ENCODE assay signal across 9 mouse cellular contexts in the genomic region with DNA sequence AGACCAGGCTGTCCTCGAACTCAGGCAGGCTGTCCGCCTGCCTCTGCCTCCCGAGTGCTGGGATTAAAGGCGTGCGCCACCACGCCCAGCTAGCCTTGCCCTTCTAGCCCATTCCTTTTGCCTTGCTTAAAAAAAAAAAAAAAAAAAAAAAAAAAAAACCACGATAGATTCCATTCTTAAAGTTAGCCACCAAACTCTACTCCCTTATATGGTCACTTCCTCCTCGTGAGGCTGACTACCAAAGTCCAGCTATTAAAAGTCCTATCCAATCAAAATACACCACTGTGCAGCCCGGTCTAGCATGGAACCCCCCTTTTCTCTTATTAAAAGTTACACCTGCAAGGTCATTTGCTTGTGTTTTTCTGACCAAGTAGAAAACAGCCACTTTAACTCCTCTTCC. TPM values are rescaled to one million over a fixed set of nuclear protein-coding genes. Genes with fewer than 3 reads are reported as not detected.
A peak's percentile ranks its signal among the peaks of the same experiment; 100 is the strongest.
DNase-seq lines count a peak whose midpoint lies in the region; ATAC-seq and TF ChIP-seq lines count a peak whose summit lies in the region.
"Had no signal": no experiment of that assay in that cellular context is flagged by ENCODE, and none has a peak within 500 bp of the region (broad histone marks: within the 10 kb centered on the region; RNA-seq: fewer than 3 reads in every experiment).

No protein-coding gene starts in this region.

- peaks cover 40% of the 10 kb centered on the region for H3K36me3 ChIP-seq in E14TG2a.4 (ENCODE audit: insufficient read depth, low read length)
- peaks cover 16% of the 10 kb centered on the region; the same call in 1 of the 2 replicates for H3K36me3 ChIP-seq in liver, embryonic 11.5 days (ENCODE audit: control insufficient read depth, insufficient read depth, low read length)

- H3K4me2 ChIP-seq in liver, embryonic 11.5 days, result peak overlapping the region; percentile 99

- no peak overlapping the region for H3K9ac ChIP-seq in liver, embryonic 11.5 days (ENCODE audit: low read depth, low read length)

- H3K4me1 ChIP-seq in E14TG2a.4 (replicated peaks; ENCODE audit: low read depth, low read length), result peaks cover 62% of the 10 kb centered on the region
- peaks cover 13% of the 10 kb centered on the region for H3K4me1 ChIP-seq in liver, embryonic 11.5 days (replicated peaks; ENCODE audit: control insufficient read depth, insufficient read depth, low read length)

- 77% methylated on average over 9 of the region's 9 CpGs for WGBS in liver, embryonic 11.5 days

- 0 out of 2 replicates have a peak, but pooled peaks have one; percentile 6 for ATAC-seq in granulocyte monocyte progenitor cell, adult 5-6 weeks (replicated peaks; ENCODE audit: poor library complexity, severe bottlenecking)
- no peak for ATAC-seq in liver, embryonic 11.5 days (replicated peaks; ENCODE audit: low FRiP score)

- no peak overlapping the region; the same call in 1 of the 2 replicates for H3K27ac ChIP-seq in liver, embryonic 11.5 days (ENCODE audit: low read depth, low read length)
- H3K27ac ChIP-seq in layer of hippocampus, adult 2 months, result no peak overlapping the region

- DNase-seq in 3134 (ENCODE audit: extremely low read depth, insufficient read length, low spot score), result peak; percentile 62
- no peak for DNase-seq in liver, embryonic 11.5 days (ENCODE audit: low spot score)
- DNase-seq in Muller cell, postnatal 12 days (ENCODE audit: inconsistent ontology term), result no peak
- no peak for DNase-seq in spleen, postnatal 14 days (ENCODE audit: low spot score in 2 of 2)
- DNase-seq in testis, postnatal 14 days (ENCODE audit: low spot score), result no peak
- DNase-seq in layer of hippocampus, adult 2 months (ENCODE audit: low spot score in 2 of 2), result no peak

- H3K27me3 ChIP-seq in E14TG2a.4 (ENCODE audit: insufficient read depth, low read length), result no peaks in the 10 kb centered on the region
- H3K27me3 ChIP-seq in liver, embryonic 11.5 days (replicated peaks; ENCODE audit: control insufficient read depth, insufficient read depth, low read length), result no peaks in the 10 kb centered on the region

- H3K4me3 ChIP-seq in E14TG2a.4 (replicated peaks; ENCODE audit: low read length), result peak overlapping the region; percentile 97
- peak overlapping the region; percentile 98 for H3K4me3 ChIP-seq in liver, embryonic 11.5 days (ENCODE audit: low read depth, low read length)
- H3K4me3 ChIP-seq in layer of hippocampus, adult 2 months, result no peak overlapping the region

- no peaks in the 10 kb centered on the region for H3K9me3 ChIP-seq in E14TG2a.4 (ENCODE audit: low read length)
- no peaks in the 10 kb centered on the region for H3K9me3 ChIP-seq in liver, embryonic 11.5 days (ENCODE audit: control insufficient read depth, low read length)

- no peak for TF ChIP-seq CTCF in E14TG2a.4 (conservative IDR thresholded peaks at IDR 0.05; ENCODE audit: low read length)
- no peak for TF ChIP-seq CTCF in layer of hippocampus, adult 2 months (conservative IDR thresholded peaks at IDR 0.05)

RNA-seq across cellular contexts. Expression of a gene that starts 1.5 kb away (rescaled TPM):
- total RNA-seq in granulocyte monocyte progenitor cell, adult 5-6 weeks (2014; fragmentation: Nextera tagmentation), result 3,456 and 3,912 TPM in 2 replicates
- total RNA-seq in granulocyte monocyte progenitor cell, adult 5-6 weeks (2017), result 1,093 and 2,216 TPM in 2 replicates
- polyA plus RNA-seq in liver, embryonic 11.5 days (2014; fragmentation: Nextera tagmentation; extraction: Ambion mirVana), result 736 and 852 TPM in 2 replicates
- total RNA-seq in layer of hippocampus, adult 2 months (2021), result 100 to 1,000 TPM; 713 to 738 TPM

RNA-seq across cellular contexts. Expression of a gene that starts 17.6 kb away (rescaled TPM):
- 13.3 and 25.8 TPM in 2 replicates for total RNA-seq in granulocyte monocyte progenitor cell, adult 5-6 weeks (2014; fragmentation: Nextera tagmentation)
- 7.4 and 15.0 TPM in 2 replicates for total RNA-seq in granulocyte monocyte progenitor cell, adult 5-6 weeks (2017)
- polyA plus RNA-seq in liver, embryonic 11.5 days (2014; fragmentation: Nextera tagmentation; extraction: Ambion mirVana), result 9.4 and 9.6 TPM in 2 replicates
- total RNA-seq in layer of hippocampus, adult 2 months (2021), result 10 to 100 TPM; 31.6 to 37.5 TPM

RNA-seq across cellular contexts. Expression of a gene that starts 30.0 kb away (rescaled TPM):
- 0.06 TPM in 1 of 2 replicates, not detected in the other for total RNA-seq in granulocyte monocyte progenitor cell, adult 5-6 weeks (2014; fragmentation: Nextera tagmentation)
- total RNA-seq in granulocyte monocyte progenitor cell, adult 5-6 weeks (2017), result 0.05 TPM in 1 of 2 replicates, not detected in the other
- polyA plus RNA-seq in liver, embryonic 11.5 days (2014; fragmentation: Nextera tagmentation; extraction: Ambion mirVana), result 10.7 and 15.5 TPM in 2 replicates
- total RNA-seq in layer of hippocampus, adult 2 months (2021), result 1 to 10 TPM; 6.9 to 8.9 TPM

RNA-seq across cellular contexts. Expression of a gene that starts 34.0 kb away (rescaled TPM):
- not detected in 2 replicates for total RNA-seq in granulocyte monocyte progenitor cell, adult 5-6 weeks (2014; fragmentation: Nextera tagmentation)
- total RNA-seq in granulocyte monocyte progenitor cell, adult 5-6 weeks (2017), result not detected in 2 replicates
- 0.10 and 0.16 TPM in 2 replicates for polyA plus RNA-seq in liver, embryonic 11.5 days (2014; fragmentation: Nextera tagmentation; extraction: Ambion mirVana)
- not detected for total RNA-seq in layer of hippocampus, adult 2 months (2021)
- total RNA-seq: heart, postnatal 25 days had no signal

Comparison
In these comparisons a context has a peak if more than half of its experiments do, and no peak if none do; other contexts are left out.
1. RNA of a gene that starts 30.0 kb away (total RNA-seq): 6.9 to 8.9 TPM in layer of hippocampus, adult 2 months; 0.05 to 0.06 TPM in granulocyte monocyte progenitor cell, adult 5-6 weeks; every median in the first group is over 4 times any median in the second.